Mouse (Mus musculus): Measurements from ENCODE around the gene Uaca.

DNA sequence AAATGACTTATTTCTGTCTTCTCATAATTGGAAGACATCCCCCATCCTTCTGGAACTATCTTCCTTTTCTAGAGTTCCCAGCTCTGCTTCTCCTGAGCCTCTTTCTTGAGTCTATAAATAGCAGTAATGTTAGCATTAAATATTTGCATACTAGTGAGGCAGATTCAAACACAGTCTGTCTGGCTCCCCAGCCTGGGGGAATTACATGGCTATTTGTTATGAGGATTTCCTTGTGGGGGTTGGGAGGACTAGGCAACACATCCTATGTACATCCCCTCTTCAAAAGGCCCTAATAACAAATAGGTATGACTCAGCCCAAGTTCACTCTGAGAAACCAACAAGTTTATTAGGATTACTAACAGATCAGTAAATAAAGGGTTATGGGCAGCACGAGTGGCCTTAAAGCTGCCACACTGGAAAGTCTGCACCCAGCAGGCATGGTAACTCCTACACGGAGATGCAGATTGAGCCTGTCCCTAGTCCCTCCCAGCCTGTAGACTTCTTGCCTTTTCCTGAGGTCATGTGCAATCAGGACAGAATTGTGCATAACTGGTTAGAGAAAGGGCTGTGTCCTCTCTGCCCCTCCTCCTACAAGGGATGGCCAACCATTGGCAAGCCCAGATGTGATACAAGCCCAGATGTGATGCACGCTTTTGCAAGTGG, 105.6 kb downstream of the Uaca start:
- TF ChIP-seq USF1 (IDR thresholded peaks at IDR 0.05; ENCODE audit: low read depth) (no peak), CTCF (IDR thresholded peaks at IDR 0.05; ENCODE audit: control insufficient read depth, insufficient read depth, insufficient read length) (no peak)

Data from C2C12 (cell line).